In the genomic region with DNA sequence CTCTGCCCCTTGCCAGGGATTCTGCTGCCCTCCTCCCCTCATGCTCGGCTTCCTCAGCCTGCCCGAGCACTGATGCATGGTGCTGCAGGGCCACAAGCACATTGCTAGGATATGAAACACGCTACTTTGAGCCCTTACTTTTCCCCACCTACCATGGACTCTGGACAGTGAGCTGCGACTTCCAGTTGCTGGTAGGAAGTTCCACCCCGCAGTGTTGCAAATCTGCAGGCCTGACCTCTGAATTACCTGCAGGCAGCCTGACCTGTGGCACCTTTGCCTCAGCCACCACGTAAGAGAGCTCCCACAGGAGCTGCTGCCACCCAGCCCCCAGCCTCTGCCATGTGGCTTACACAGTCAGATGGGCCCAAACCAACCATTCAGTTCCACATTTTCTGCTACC, we compare ENCODE assay signal across 30 mouse cellular contexts.
A peak's percentile ranks its signal among the peaks of the same experiment; 100 is the strongest.
DNase-seq lines count a peak whose midpoint lies in the region; ATAC-seq lines count a peak whose summit lies in the region.
"Had no signal": no experiment of that assay in that cellular context is flagged by ENCODE, and none has a peak within 500 bp of the region (broad histone marks: within the 10 kb centered on the region; RNA-seq: fewer than 3 reads in every experiment).

No protein-coding gene starts in this region.

- peak; percentile 59; the same call in 1 of the 2 replicates for ATAC-seq in kidney, embryonic 16.5 days (ENCODE audit: low FRiP score, low TSS enrichment)
- ATAC-seq in liver, embryonic 16.5 days (ENCODE audit: low read depth) = peak; percentile 50; the same call in 1 of the 2 replicates
- ATAC-seq: CD4-positive, CD25-positive, alpha-beta regulatory T cell, adult 4 months; forebrain, postnatal 0 days; hindbrain, postnatal 0 days; intestine, embryonic 15.5 days; midbrain, embryonic 16.5 days had no signal

- no peaks in the 10 kb centered on the region for H3K27me3 ChIP-seq in kidney, embryonic 16.5 days (ENCODE audit: insufficient read depth, low read length)
- H3K27me3 ChIP-seq in liver, embryonic 16.5 days (ENCODE audit: control insufficient read depth, insufficient read depth, low read depth, low read length) = no peaks in the 10 kb centered on the region
- H3K27me3 ChIP-seq: embryonic facial prominence, embryonic 15.5 days; forebrain, embryonic 12.5 days; heart, embryonic 15.5 days; hindbrain, embryonic 12.5 days; intestine, embryonic 15.5 days; limb, embryonic 15.5 days had no signal

- no peak overlapping the region for H3K4me3 ChIP-seq in kidney, embryonic 16.5 days (ENCODE audit: low read length)
- no peak overlapping the region for H3K4me3 ChIP-seq in liver, embryonic 16.5 days (ENCODE audit: low read depth, low read length)
- H3K4me3 ChIP-seq: embryonic facial prominence, embryonic 10.5 days; embryonic facial prominence, embryonic 15.5 days; forebrain, embryonic 12.5 days; heart, embryonic 10.5 days; heart, embryonic 15.5 days; hindbrain, embryonic 12.5 days; intestine, embryonic 15.5 days; layer of hippocampus, adult 2 months; limb, embryonic 10.5 days; limb, embryonic 15.5 days had no signal

- no peak overlapping the region for H3K4me2 ChIP-seq in kidney, embryonic 16.5 days (replicated peaks; ENCODE audit: low read depth, low read length)
- no peak overlapping the region for H3K4me2 ChIP-seq in liver, embryonic 16.5 days (ENCODE audit: low read depth, low read length)
- H3K4me2 ChIP-seq: embryonic facial prominence, embryonic 15.5 days; forebrain, embryonic 12.5 days; heart, embryonic 15.5 days; hindbrain, embryonic 12.5 days; intestine, embryonic 15.5 days; limb, embryonic 15.5 days had no signal

- no peaks in the 10 kb centered on the region for H3K36me3 ChIP-seq in kidney, embryonic 16.5 days (ENCODE audit: insufficient read depth, low read length)
- no peaks in the 10 kb centered on the region for H3K36me3 ChIP-seq in liver, embryonic 16.5 days (ENCODE audit: control insufficient read depth, insufficient read depth)
- H3K36me3 ChIP-seq: embryonic facial prominence, embryonic 10.5 days; embryonic facial prominence, embryonic 15.5 days; forebrain, embryonic 12.5 days; heart, embryonic 10.5 days; heart, embryonic 15.5 days; hindbrain, embryonic 12.5 days; intestine, embryonic 15.5 days; limb, embryonic 10.5 days; limb, embryonic 15.5 days had no signal

- H3K27ac ChIP-seq in kidney, embryonic 16.5 days (ENCODE audit: low read length) = no peak overlapping the region
- no peak overlapping the region for H3K27ac ChIP-seq in liver, embryonic 16.5 days (ENCODE audit: low read length)
- H3K27ac ChIP-seq: embryonic facial prominence, embryonic 10.5 days; embryonic facial prominence, embryonic 15.5 days; forebrain, embryonic 12.5 days; heart, embryonic 10.5 days; heart, embryonic 15.5 days; hindbrain, embryonic 12.5 days; hindbrain, postnatal 0 days; intestine, embryonic 15.5 days; layer of hippocampus, adult 2 months; limb, embryonic 10.5 days; limb, embryonic 15.5 days had no signal

- peak; percentile 5 for DNase-seq in kidney, adult 18-20 months
- no peak for DNase-seq in kidney, postnatal 10 days
- peak; percentile 1 to 11 for DNase-seq in kidney, adult 8-10 months
- DNase-seq in embryo, embryonic 9.5 days (ENCODE audit: extremely low spot score) = no peak
- no peak for DNase-seq in cerebellum, adult 11-12 months
- DNase-seq: adrenal gland, postnatal 25 days; cerebellum, adult 18-20 months; cerebellum, postnatal 10 days; forebrain, postnatal 0 days; gastrocnemius, postnatal 10 days; lung, adult 2 months; lung, postnatal 14 days; right cerebral cortex, postnatal 25 days; spleen, adult 18-20 months; thymus, postnatal 14 days had no signal

- no peaks in the 10 kb centered on the region for H3K4me1 ChIP-seq in kidney, embryonic 16.5 days (ENCODE audit: insufficient read depth, low read length)
- no peaks in the 10 kb centered on the region for H3K4me1 ChIP-seq in liver, embryonic 16.5 days (ENCODE audit: control insufficient read depth, low read depth, low read length)
- H3K4me1 ChIP-seq: embryonic facial prominence, embryonic 10.5 days; embryonic facial prominence, embryonic 15.5 days; forebrain, embryonic 12.5 days; heart, embryonic 10.5 days; heart, embryonic 15.5 days; hindbrain, embryonic 12.5 days; intestine, embryonic 15.5 days; limb, embryonic 10.5 days; limb, embryonic 15.5 days had no signal

- 61% methylated on average over 6 of the region's 6 CpGs for WGBS in kidney, embryonic 16.5 days
- 50% methylated on average over 6 of the region's 6 CpGs for WGBS in liver, embryonic 16.5 days (ENCODE audit: insufficient replicate concordance)

- no peak overlapping the region for H3K9ac ChIP-seq in kidney, embryonic 16.5 days (replicated peaks; ENCODE audit: low read length)
- no peak overlapping the region for H3K9ac ChIP-seq in liver, embryonic 16.5 days (ENCODE audit: low read depth, low read length)
- H3K9ac ChIP-seq: embryonic facial prominence, embryonic 15.5 days; forebrain, embryonic 12.5 days; forebrain, postnatal 0 days; heart, embryonic 15.5 days; hindbrain, embryonic 12.5 days; intestine, embryonic 15.5 days; limb, embryonic 15.5 days had no signal

- H3K9me3 ChIP-seq in kidney, embryonic 16.5 days (ENCODE audit: low read length) = no peaks in the 10 kb centered on the region
- H3K9me3 ChIP-seq in liver, embryonic 16.5 days (replicated peaks; ENCODE audit: control insufficient read depth, low read length) = no peaks in the 10 kb centered on the region
- H3K9me3 ChIP-seq: embryonic facial prominence, embryonic 10.5 days; embryonic facial prominence, embryonic 15.5 days; forebrain, embryonic 12.5 days; heart, embryonic 10.5 days; heart, embryonic 15.5 days; hindbrain, embryonic 12.5 days; intestine, embryonic 15.5 days; limb, embryonic 10.5 days; limb, embryonic 15.5 days had no signal

Comparison
In these comparisons a context has a peak if more than half of its experiments do, and no peak if none do; other contexts are left out.
1. DNase-seq: peak in kidney, adult 18-20 months (single experiment) and kidney, adult 8-10 months (2 of 2); none in kidney, postnatal 10 days (single experiment), embryo, embryonic 9.5 days (single experiment) and cerebellum, adult 11-12 months (single experiment).